Mouse (Mus musculus) midbrain, embryonic 11.5 days (tissue): ENCODE measurements around the gene Nol12. TPM values are rescaled to one million over a fixed set of nuclear protein-coding genes. Genes with fewer than 3 reads are reported as not detected.

Experiments
- ATAC-seq: fragments of 200-750 bp; cut with Nextera tagmentation; 2 replicates; pipeline ENCODE4 v1.8.0; 2017; ENCODE audit warnings: moderate TSS enrichment, moderate library complexity; ENCODE audit not compliant: low FRiP score
- DNase-seq: peaks from one replicate; pipeline ENCODE4 v3.0.0; 2015; ENCODE audit warnings: low spot score; ENCODE audit errors: missing footprints
- H3K27ac ChIP-seq: fragments of 300-500 bp; sonication (generic); 2 replicates; pipeline ENCODE4 v1.5.1; 2014; ENCODE audit warnings: low read depth, low read length
- H3K27me3 ChIP-seq: fragments of 300-500 bp; sonication (generic); 2 replicates; pipeline ENCODE4 v1.6.1; 2014; ENCODE audit warnings: mild to moderate bottlenecking, low read length, moderate library complexity, mixed read lengths; ENCODE audit not compliant: control insufficient read depth, insufficient read depth
- H3K36me3 ChIP-seq: fragments of 300-500 bp; sonication (generic); 2 replicates; pipeline ENCODE4 v1.6.1; 2014; ENCODE audit warnings: mild to moderate bottlenecking, low read length, moderate library complexity, mixed read lengths; ENCODE audit not compliant: control insufficient read depth, insufficient read depth
- H3K4me1 ChIP-seq: fragments of 300-500 bp; sonication (generic); 2 replicates; pipeline ENCODE4 v1.6.1; 2014; ENCODE audit warnings: low read length; ENCODE audit not compliant: control insufficient read depth, insufficient read depth
- H3K4me2 ChIP-seq: fragments of 300-500 bp; sonication (generic); 2 replicates; pipeline ENCODE4 v1.6.1; 2014; ENCODE audit warnings: mild to moderate bottlenecking, moderate library complexity
- H3K4me3 ChIP-seq: fragments of 300-500 bp; sonication (generic); 2 replicates; pipeline ENCODE4 v1.5.1; 2014; ENCODE audit warnings: low read depth, low read length
- H3K9ac ChIP-seq: fragments of 300-500 bp; sonication (generic); 2 replicates; pipeline ENCODE4 v1.6.1; 2014; ENCODE audit warnings: low read length
- H3K9me3 ChIP-seq: fragments of 300-500 bp; sonication (generic); 2 replicates; pipeline ENCODE4 v1.6.1; 2016; ENCODE audit warnings: low read length; ENCODE audit not compliant: control insufficient read depth
- WGBS: fragments of 180-500 bp; shearing (Covaris S2); extraction: QIAGEN DNeasy Blood & Tissue Kit; methylation state at CpG from one replicate; pipeline ENCODE4 v1.1.7; 2014; 5-methylcytosine and 5-hydroxymethylcytosine counted together
- polyA plus RNA-seq: library from polyadenylated mRNA; unstranded; fragments of >200 nt; fragmentation: Nextera tagmentation; extraction: Ambion mirVana; gene quantifications from 2 replicates; pipeline ENCODE4 v1.2.1, GENCODE M21; 2014

Gene Nol12
- polyA plus RNA-seq, 1 experiment from 2014 or later = 62.7 TPM

- Histone ChIP-seq H3K36me3 (no peaks in the 10 kb centered on the region), H3K27ac (no peak overlapping the region), H3K4me3 (no peak overlapping the region), H3K4me1 (peaks cover 22% of the 10 kb centered on the region), H3K9ac (no peak overlapping the region), H3K27me3 (peaks cover 2% of the 10 kb centered on the region; the same call in 1 of the 2 replicates), H3K4me2 (no peak overlapping the region), H3K9me3 (no peaks in the 10 kb centered on the region)
- 27% methylated on average over 8 of the region's 8 CpGs for WGBS
- DNase-seq = no peak
- no peak for ATAC-seq
Observed at GRCm38 (mm10) chr15:78925129-78925528, 9.6 kb upstream of the Nol12 start.

GRCm38 (mm10) chr15:78926021-78926919, 8.5 kb upstream of the Nol12 start, which contains the start of gene Lgals1:
Lgals1 (plus strand) TSS chr15:78926725.
- Histone ChIP-seq H3K4me3 (peak within 1 kb of the TSS; percentile 25; the same call in 1 of the 2 replicates), H3K36me3 (no peaks in the 10 kb centered on the region), H3K27me3 (peaks cover 2% of the 10 kb centered on the region; the same call in 1 of the 2 replicates), H3K9ac (peak within 1 kb of the TSS; percentile 46), H3K4me1 (peaks cover 22% of the 10 kb centered on the region), H3K27ac (no peak within 1 kb of the TSS; the same call in 1 of the 2 replicates), H3K9me3 (no peaks in the 10 kb centered on the region), H3K4me2 (peak within 1 kb of the TSS; percentile 54)
- 4% methylated on average over 20 of the region's 20 CpGs for WGBS
- ATAC-seq = peak; percentile 70
- DNase-seq = peak; percentile 91

GRCm38 (mm10) chr15:78927021-78927787, 7.5 kb upstream of the Nol12 start:
- Histone ChIP-seq H3K4me1 (peaks cover 22% of the 10 kb centered on the region), H3K27me3 (peaks cover 2% of the 10 kb centered on the region; the same call in 1 of the 2 replicates), H3K36me3 (no peaks in the 10 kb centered on the region), H3K9me3 (no peaks in the 10 kb centered on the region), H3K9ac (peak overlapping the region; percentile 46; the same call in 1 of the 2 replicates), H3K27ac (no peak overlapping the region), H3K4me3 (peak overlapping the region; percentile 25; the same call in 1 of the 2 replicates), H3K4me2 (peak overlapping the region; percentile 54)
- ATAC-seq = no peak
- 21% methylated on average over 14 of the region's 15 CpGs for WGBS
- peak; percentile 89 for DNase-seq

- Histone ChIP-seq H3K36me3 (no peaks in the 10 kb centered on the region), H3K27ac (no peak overlapping the region), H3K4me3 (peak overlapping the region; percentile 25), H3K4me2 (peak overlapping the region; percentile 54), H3K27me3 (peaks cover 2% of the 10 kb centered on the region; the same call in 1 of the 2 replicates), H3K4me1 (peaks cover 22% of the 10 kb centered on the region), H3K9ac (peak overlapping the region; percentile 46), H3K9me3 (no peaks in the 10 kb centered on the region)
- DNase-seq = peak; percentile 93
- peak; percentile 42 for ATAC-seq
- 2% methylated on average over 28 of the region's 35 CpGs for WGBS
Observed at GRCm38 (mm10) chr15:78927788-78928457, 6.8 kb upstream of the Nol12 start.

- WGBS = 65% methylated on average over 7 of the region's 8 CpGs
- Histone ChIP-seq H3K4me2 (peak overlapping the region; percentile 54; the same call in 1 of the 2 replicates), H3K4me3 (0 out of 2 replicates have a peak overlapping the region, but pooled peaks have one; percentile 25), H3K36me3 (no peaks in the 10 kb centered on the region), H3K27me3 (peaks cover 2% of the 10 kb centered on the region; the same call in 1 of the 2 replicates), H3K4me1 (peaks cover 22% of the 10 kb centered on the region), H3K9ac (no peak overlapping the region; the same call in 1 of the 2 replicates), H3K27ac (no peak overlapping the region), H3K9me3 (no peaks in the 10 kb centered on the region)
- DNase-seq (no peak), ATAC-seq (no peak; the same call in 1 of the 2 replicates)
Observed at GRCm38 (mm10) chr15:78928539-78928938, 6.2 kb upstream of the Nol12 start.

- Histone ChIP-seq H3K9ac (no peak overlapping the region), H3K27ac (no peak overlapping the region), H3K9me3 (no peaks in the 10 kb centered on the region), H3K4me3 (no peak overlapping the region), H3K4me2 (no peak overlapping the region), H3K27me3 (peaks cover 2% of the 10 kb centered on the region; the same call in 1 of the 2 replicates), H3K4me1 (peaks cover 22% of the 10 kb centered on the region), H3K36me3 (no peaks in the 10 kb centered on the region)
- ATAC-seq (no peak), DNase-seq (no peak)
- WGBS = 87% methylated on average over 6 of the region's 6 CpGs
Observed at GRCm38 (mm10) chr15:78930192-78930706, 4.5 kb upstream of the Nol12 start.

GRCm38 (mm10) chr15:78930801-78931426, 3.8 kb upstream of the Nol12 start:
- DNase-seq = no peak
- Histone ChIP-seq H3K27me3 (no peaks in the 10 kb centered on the region), H3K36me3 (no peaks in the 10 kb centered on the region), H3K9me3 (no peaks in the 10 kb centered on the region), H3K4me1 (peaks cover 25% of the 10 kb centered on the region), H3K9ac (no peak overlapping the region), H3K27ac (no peak overlapping the region), H3K4me2 (no peak overlapping the region), H3K4me3 (no peak overlapping the region)
- no peak for ATAC-seq
- WGBS = 86% methylated on average over 7 of the region's 7 CpGs

GRCm38 (mm10) chr15:78931577-78931976, 3.2 kb upstream of the Nol12 start:
- Histone ChIP-seq H3K9ac (no peak overlapping the region), H3K9me3 (no peaks in the 10 kb centered on the region), H3K4me1 (peaks cover 23% of the 10 kb centered on the region), H3K4me2 (no peak overlapping the region), H3K27ac (no peak overlapping the region), H3K27me3 (no peaks in the 10 kb centered on the region), H3K4me3 (no peak overlapping the region), H3K36me3 (no peaks in the 10 kb centered on the region)
- DNase-seq (no peak), ATAC-seq (no peak)
- WGBS = 33% methylated on average over 3 of the region's 3 CpGs
